Mouse (Mus musculus) bone marrow, adult 2 months (tissue): ENCODE results near the gene Uba2.

Experiments
- CTCF ChIP-seq: fragments of 200-500 bp; IDR thresholded peaks from 2 replicates; pipeline ENCODE4 v1.5.1; 2011; ENCODE audit warnings: low read length, control low read depth; ENCODE audit not compliant: control insufficient read depth, insufficient read depth
- POLR2A ChIP-seq: fragments of 200-500 bp; IDR thresholded peaks from 2 replicates; pipeline ENCODE4 v1.6.1; 2011; ENCODE audit warnings: low read depth, mild to moderate bottlenecking, control low read depth, low read length, borderline replicate concordance; ENCODE audit not compliant: control insufficient read depth

DNA sequence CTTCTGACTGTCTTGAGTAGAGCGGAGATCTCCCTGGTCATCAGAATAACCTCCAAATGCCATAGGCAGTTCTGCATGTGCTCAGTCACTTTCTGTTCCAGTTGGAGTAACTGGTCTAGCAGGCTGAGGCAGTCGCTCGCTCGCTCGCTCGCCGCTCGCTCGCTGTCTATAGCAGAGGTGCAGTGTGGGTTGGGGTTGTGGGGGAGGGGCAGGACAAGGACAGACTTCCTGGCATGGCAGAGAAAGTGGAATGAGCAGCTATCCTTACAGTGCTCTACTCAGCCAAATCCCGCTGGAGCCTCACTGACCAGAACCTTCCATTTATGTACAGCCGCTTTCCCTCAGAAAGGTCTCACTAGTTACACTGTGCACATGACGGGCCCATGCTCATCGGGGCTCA is 14.0 kb upstream of the Uba2 start:
- TF ChIP-seq CTCF = no peak
- TF ChIP-seq POLR2A = no peak
